Mouse (Mus musculus) Patski (cell line): ENCODE results near the gene Sipa1l1. TPM values are rescaled to one million over a fixed set of nuclear protein-coding genes. Genes with fewer than 3 reads are reported as not detected.
"Not testable (repeated sequence)": the region's sequence is repeated elsewhere in the genome, so short reads cannot be mapped to it uniquely, and the experiment has no call there.

ENCODE experiments used
- ATAC-seq: fragments of 100-300 bp; one replicate; pipeline ENCODE4 v1.8.0; 2021
- CTCF ChIA-PET: fragments of 350-600 bp; sonication (Branson Sonifier 250); formaldehyde crosslinking; loops from one replicate; lab custom pipeline; 2022; ENCODE audit warnings: inconsistent platforms; lab: Charles Lee
- POLR2A ChIA-PET: fragments of 350-600 bp; sonication (Branson Sonifier 250); formaldehyde crosslinking; loops from one replicate; lab custom pipeline; 2022; ENCODE audit warnings: antibody characterized with exemption, inconsistent platforms; lab: Charles Lee
- DNase-seq: peaks from one replicate; pipeline ENCODE4 v3.0.0-alpha.2; 2011; ENCODE audit warnings: low read depth, low spot score
- H3K27me3 ChIP-seq: fragments of 371-371 bp; one replicate; pipeline ENCODE4 v1.5.1; 2021
- CTCF ChIP-seq: fragments of 100-300 bp; IDR thresholded peaks from one replicate; pipeline ENCODE4 v1.5.1; 2021
- in situ Hi-C: fragments of 300-500 bp; cut with MboI; formaldehyde crosslinking; loops from 3 replicates; pipeline ENCODE4 v1.11.1; 2018; ENCODE audit warnings: low pct_unique_long_range_greater_than_20kb, mixed read lengths
- polyA plus RNA-seq: library from polyadenylated mRNA; unstranded; gene quantifications from one replicate; pipeline ENCODE4 v1.2.3, GENCODE M21; 2021

Gene Sipa1l1
- polyA plus RNA-seq, 1 experiment from 2014 or later: 26.0 TPM

GRCm38 (mm10) chr12:82470362-82470936 lies 301.3 kb downstream of the Sipa1l1 start:
- ChIA-PET CTCF (no interaction called here), POLR2A (interaction anchor here (0.6 kb wide), 1 partner anchor 374 kb away, joined by 3 read pairs; no protein-coding TSS in a partner anchor)
- no peaks in the 10 kb centered on the region for H3K27me3 ChIP-seq
- in situ Hi-C loops: loop anchor here (5.0 kb wide), 1 partner anchor 663 kb away; no protein-coding TSS in a partner anchor
- TF ChIP-seq CTCF: no peak
- ATAC-seq: peak; percentile 81
- DNase-seq: peak; percentile 41

GRCm38 (mm10) chr12:82472796-82473195 lies 303.7 kb downstream of the Sipa1l1 start:
- no peak for ATAC-seq
- no peak for DNase-seq
- POLR2A ChIA-PET: no interaction called here
- H3K27me3 ChIP-seq: no peaks in the 10 kb centered on the region
- in situ Hi-C loops: loop anchor here (5.0 kb wide), 1 partner anchor 665 kb away; no protein-coding TSS in a partner anchor
- no peak for TF ChIP-seq CTCF
- CTCF ChIA-PET: no interaction called here

GRCm38 (mm10) chr12:82473238-82473637 lies 304.1 kb downstream of the Sipa1l1 start:
- ChIA-PET POLR2A (no interaction called here), CTCF (no interaction called here)
- DNase-seq (no peak), ATAC-seq (no peak)
- TF ChIP-seq CTCF: no peak
- H3K27me3 ChIP-seq: no peaks in the 10 kb centered on the region
- in situ Hi-C loops: loop anchor here (5.0 kb wide), 1 partner anchor 666 kb away; no protein-coding TSS in a partner anchor

DNA sequence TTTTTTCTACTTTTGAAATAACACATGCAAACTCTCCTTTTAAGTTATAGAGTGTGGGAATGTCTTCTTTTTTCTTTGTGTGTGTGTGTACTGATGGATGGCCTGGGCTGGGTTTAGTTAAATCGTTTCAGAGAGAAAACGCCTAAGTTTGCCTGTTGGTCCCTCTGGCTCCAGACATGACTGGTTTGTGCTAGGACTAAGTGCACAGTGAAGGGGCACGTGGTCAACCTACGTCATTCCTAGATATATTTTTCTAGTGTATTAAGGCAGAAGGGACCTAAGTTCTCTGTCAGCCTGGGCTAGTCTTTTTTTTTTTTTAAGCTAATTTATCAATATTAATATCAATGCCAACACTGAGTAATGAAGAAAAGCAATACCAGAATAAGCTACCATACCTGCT lies 305.3 kb downstream of the Sipa1l1 start:
- in situ Hi-C loops: loop anchor here (5.0 kb wide), 1 partner anchor 667 kb away; no protein-coding TSS in a partner anchor
- ATAC-seq: no peak
- H3K27me3 ChIP-seq: no peaks in the 10 kb centered on the region
- DNase-seq: no peak
- CTCF ChIA-PET: no interaction called here
- TF ChIP-seq CTCF: no peak
- POLR2A ChIA-PET: no interaction called here

- in situ Hi-C loops: no loop called here
- TF ChIP-seq CTCF: no peak
- POLR2A ChIA-PET: no interaction called here
- no peaks in the 10 kb centered on the region for H3K27me3 ChIP-seq
- no peak for DNase-seq
- no peak for ATAC-seq
- CTCF ChIA-PET: no interaction called here
These were observed 306.9 kb downstream of the Sipa1l1 start for GRCm38 (mm10) chr12:82476028-82476427.

GRCm38 (mm10) chr12:82476580-82476979 lies 307.5 kb downstream of the Sipa1l1 start:
- ChIA-PET CTCF (no interaction called here), POLR2A (interaction anchor here (0.6 kb wide), 1 partner anchor 526 kb away, joined by 3 read pairs; no protein-coding TSS in a partner anchor)
- no peak for DNase-seq
- H3K27me3 ChIP-seq: no peaks in the 10 kb centered on the region
- in situ Hi-C loops: no loop called here
- no peak for TF ChIP-seq CTCF
- ATAC-seq: no peak

GRCm38 (mm10) chr12:82477826-82478225 lies 308.7 kb downstream of the Sipa1l1 start:
- CTCF ChIA-PET: no interaction called here
- no peak for TF ChIP-seq CTCF
- DNase-seq: no peak
- ATAC-seq: no peak
- in situ Hi-C loops: no loop called here
- H3K27me3 ChIP-seq: no peaks in the 10 kb centered on the region
- POLR2A ChIA-PET: no interaction called here

DNA sequence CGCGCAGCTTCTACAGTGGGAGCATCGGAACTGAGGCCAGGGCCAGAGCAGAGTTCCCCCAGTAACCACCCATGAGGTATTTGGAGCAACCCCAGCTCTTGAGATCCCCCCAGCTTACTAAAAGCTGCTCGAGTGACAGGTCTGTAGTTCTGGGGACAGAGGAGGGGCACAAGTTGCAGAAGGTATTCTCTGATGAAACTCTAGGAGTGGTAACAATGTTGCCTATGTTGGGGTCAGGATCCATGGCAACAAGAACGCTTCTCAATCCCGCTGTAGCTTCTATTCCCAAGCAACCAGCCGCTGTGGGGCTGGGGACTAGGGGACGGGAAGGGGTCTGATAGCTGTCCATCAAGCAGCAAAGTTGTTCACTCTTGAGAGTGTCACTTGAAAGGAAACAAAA lies 309.1 kb downstream of the Sipa1l1 start:
- no peak for ATAC-seq
- POLR2A ChIA-PET: no interaction called here
- CTCF ChIA-PET: no interaction called here

GRCm38 (mm10) chr12:82479393-82479792 lies 310.3 kb downstream of the Sipa1l1 start:
- ATAC-seq (no peak), DNase-seq (no peak)
- no peaks in the 10 kb centered on the region for H3K27me3 ChIP-seq
- TF ChIP-seq CTCF: no peak
- CTCF ChIA-PET: no interaction called here
- in situ Hi-C loops: no loop called here
- POLR2A ChIA-PET: no interaction called here

More for the DNA sequence above, 309.1 kb downstream of the Sipa1l1 start:
- no peaks in the 10 kb centered on the region for H3K27me3 ChIP-seq
- no peak for DNase-seq
- TF ChIP-seq CTCF: no peak
- in situ Hi-C loops: no loop called here

DNA sequence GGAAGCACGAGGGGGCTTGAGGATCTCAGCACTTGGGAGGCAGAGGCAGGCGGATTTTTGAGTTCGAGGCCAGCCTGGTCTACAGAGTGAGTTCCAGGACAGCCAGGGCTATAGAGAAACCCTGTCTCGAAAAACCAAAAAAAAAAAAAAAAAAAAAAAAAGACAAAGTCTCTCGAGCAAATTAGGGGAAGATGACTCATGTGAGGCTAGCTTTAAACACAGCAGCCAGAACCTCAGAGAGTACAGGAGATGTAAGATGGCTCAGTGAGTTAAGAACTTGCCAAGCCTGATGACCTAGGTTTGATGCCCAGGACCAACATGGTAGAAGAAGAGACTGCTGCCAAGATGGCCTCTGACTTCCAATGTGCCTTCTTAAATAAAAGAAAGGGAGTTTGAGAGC lies 311.3 kb downstream of the Sipa1l1 start:
- DNase-seq, CTCF ChIA-PET, in situ Hi-C loops, ATAC-seq, POLR2A ChIA-PET, H3K27me3 ChIP-seq: not testable (repeated sequence)

- ATAC-seq: no peak
- POLR2A ChIA-PET: no interaction called here
These were observed 316.3 kb downstream of the Sipa1l1 start for GRCm38 (mm10) chr12:82485466-82485865.

More at GRCm38 (mm10) chr12:82485466-82485865, 316.3 kb downstream of the Sipa1l1 start:
- in situ Hi-C loops: loop anchor here (5.0 kb wide), 1 partner anchor 532 kb away; no protein-coding TSS in a partner anchor
- DNase-seq: no peak
- CTCF ChIA-PET: no interaction called here
- no peak for TF ChIP-seq CTCF
- H3K27me3 ChIP-seq: no peaks in the 10 kb centered on the region
